Mouse (Mus musculus) megakaryocyte, embryonic 14.5 days (primary cell): ENCODE measurements at regions not wholly inside any gene's neighbourhood (a gene's known extent, or its start where the extent isn't known, plus 50 kb on each side); places are given as distances from the start of the nearest gene placed in this dataset.

Experiments
- FLI1 ChIP-seq: IDR thresholded peaks from 2 replicates; pipeline ENCODE4 v1.6.1; 2012; ENCODE audit warnings: low read length, inconsistent platforms, mixed read lengths
- GATA1 ChIP-seq: IDR thresholded peaks from 3 replicates; pipeline ENCODE4 v1.6.1; 2012; ENCODE audit warnings: mixed read lengths, low read length, inconsistent platforms, borderline replicate concordance

DNA sequence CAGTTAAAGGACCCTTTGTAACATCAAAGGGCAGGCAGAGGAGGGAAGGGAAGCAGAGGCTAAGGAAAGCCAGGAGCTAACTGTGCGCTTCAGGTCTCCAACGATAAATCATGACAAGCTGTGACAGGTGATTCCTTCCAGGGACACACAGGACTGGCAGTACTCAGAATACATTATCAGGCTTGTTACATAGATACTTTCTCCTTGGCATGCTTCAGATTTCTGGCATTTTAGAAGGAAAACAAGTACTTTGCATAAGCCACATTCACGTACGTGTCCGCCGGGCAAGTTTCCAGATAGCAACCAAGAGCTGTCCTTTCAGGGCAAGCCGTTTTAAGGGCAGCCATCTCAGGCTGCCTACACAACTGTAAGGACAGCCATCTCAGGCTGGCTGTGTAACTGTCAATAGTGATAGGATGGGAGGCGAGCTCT, 56.9 kb upstream of the Tgm3 start:
- TF ChIP-seq GATA1 (no peak), FLI1 (no peak)
